Mouse (Mus musculus): ENCODE results near the gene Zfp260.

DNA sequence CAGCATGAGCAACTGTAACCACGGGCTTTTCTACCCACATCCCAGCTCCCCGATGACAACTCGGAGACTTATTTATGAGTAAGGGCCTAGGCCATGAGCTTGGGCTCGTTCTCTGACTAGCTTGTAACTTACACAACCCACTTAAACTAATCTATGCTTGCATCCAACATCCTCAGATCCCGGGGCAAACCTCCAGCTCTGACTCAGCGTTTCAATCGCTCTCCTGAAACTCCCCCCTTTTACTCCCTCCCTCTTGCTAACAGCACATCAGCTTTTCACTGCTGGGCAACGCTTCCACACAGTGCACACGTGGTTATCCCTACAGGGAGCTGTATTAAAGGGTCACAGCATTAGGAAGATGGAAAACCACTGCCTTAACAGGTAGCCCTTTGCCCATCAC is 8.1 kb upstream of the Zfp260 start:
- no peak for TF ChIP-seq CTCF (IDR thresholded peaks at IDR 0.05; ENCODE audit: insufficient read depth, low read length)
- TF ChIP-seq POLR2A (IDR thresholded peaks at IDR 0.05; ENCODE audit: borderline replicate concordance, extremely low read depth, low read depth, low read length): no peak

All from lung, adult 2 months (tissue).